Mouse (Mus musculus): ENCODE results near the gene Ndufs5. TPM values are rescaled to one million over a fixed set of nuclear protein-coding genes. Genes with fewer than 3 reads are reported as not detected.
A peak's percentile ranks its signal among the peaks of the same experiment; 100 is the strongest.

Gene Ndufs5
- 403 and 425 TPM in 2 replicates for polyA plus RNA-seq (2015; fragmentation: Nextera tagmentation; extraction: Ambion mirVana)

GRCm38 (mm10) chr4:123717574-123718433 lies at the start of gene Ndufs5:
Gene Ndufs5, minus strand, starts transcription at chr4:123718202.
- WGBS: under 1% methylated on average over 40 of the region's 40 CpGs
- Histone ChIP-seq H3K27ac (ENCODE audit: low read length) (peak within 1 kb of the TSS; percentile 66), H3K9ac (ENCODE audit: low read depth, low read length) (peak within 1 kb of the TSS; percentile 71), H3K27me3 (ENCODE audit: control insufficient read depth, insufficient read depth, low read depth, low read length) (no peaks in the 10 kb centered on the region), H3K4me1 (ENCODE audit: control insufficient read depth, insufficient read depth, low read length) (peaks cover 8% of the 10 kb centered on the region), H3K4me2 (ENCODE audit: low read length) (peak within 1 kb of the TSS; percentile 69), H3K4me3 (ENCODE audit: low read depth, low read length) (peak within 1 kb of the TSS; percentile 64), H3K36me3 (ENCODE audit: control insufficient read depth, insufficient read depth, low read length) (peaks cover 8% of the 10 kb centered on the region; the same call in 1 of the 2 replicates), H3K9me3 (replicated peaks; ENCODE audit: control insufficient read depth, low read length, poor library complexity, severe bottlenecking) (no peaks in the 10 kb centered on the region)
- peak; percentile 96 for ATAC-seq

- Histone ChIP-seq H3K4me3 (ENCODE audit: low read depth, low read length) (no peak overlapping the region), H3K4me2 (ENCODE audit: low read length) (no peak overlapping the region), H3K27me3 (ENCODE audit: control insufficient read depth, insufficient read depth, low read depth, low read length) (no peaks in the 10 kb centered on the region), H3K27ac (ENCODE audit: low read length) (no peak overlapping the region), H3K9ac (ENCODE audit: low read depth, low read length) (no peak overlapping the region), H3K4me1 (ENCODE audit: control insufficient read depth, insufficient read depth, low read length) (no peaks in the 10 kb centered on the region), H3K36me3 (ENCODE audit: control insufficient read depth, insufficient read depth, low read length) (no peaks in the 10 kb centered on the region), H3K9me3 (replicated peaks; ENCODE audit: control insufficient read depth, low read length, poor library complexity, severe bottlenecking) (no peaks in the 10 kb centered on the region)
- 83% methylated on average over 6 of the region's 6 CpGs for WGBS
- no peak for ATAC-seq
Measured at GRCm38 (mm10) chr4:123765071-123765470, 47.1 kb upstream of the Ndufs5 start.

- Histone ChIP-seq H3K9ac (ENCODE audit: low read depth, low read length) (no peak overlapping the region), H3K4me1 (ENCODE audit: control insufficient read depth, insufficient read depth, low read length) (no peaks in the 10 kb centered on the region), H3K27ac (ENCODE audit: low read length) (no peak overlapping the region), H3K9me3 (replicated peaks; ENCODE audit: control insufficient read depth, low read length, poor library complexity, severe bottlenecking) (no peaks in the 10 kb centered on the region), H3K27me3 (ENCODE audit: control insufficient read depth, insufficient read depth, low read depth, low read length) (no peaks in the 10 kb centered on the region), H3K36me3 (ENCODE audit: control insufficient read depth, insufficient read depth, low read length) (no peaks in the 10 kb centered on the region), H3K4me3 (ENCODE audit: low read depth, low read length) (no peak overlapping the region), H3K4me2 (ENCODE audit: low read length) (no peak overlapping the region)
- 62% methylated on average over 4 of the region's 4 CpGs for WGBS
- no peak for ATAC-seq
Measured at GRCm38 (mm10) chr4:123758306-123758705, 40.3 kb upstream of the Ndufs5 start.

GRCm38 (mm10) chr4:123750707-123751312 lies 32.8 kb upstream of the Ndufs5 start:
- H3K9ac ChIP-seq (ENCODE audit: low read depth, low read length): peak overlapping the region; percentile 65
- H3K4me1 ChIP-seq (ENCODE audit: control insufficient read depth, insufficient read depth, low read length): peaks cover 24% of the 10 kb centered on the region
- WGBS: under 1% methylated on average over 8 of the region's 8 CpGs
- H3K4me2 ChIP-seq (ENCODE audit: low read length): peak overlapping the region; percentile 67
- peaks cover 2% of the 10 kb centered on the region; the same call in 1 of the 2 replicates for H3K27me3 ChIP-seq (ENCODE audit: control insufficient read depth, insufficient read depth, low read depth, low read length)
- no peak for ATAC-seq
- H3K9me3 ChIP-seq (replicated peaks; ENCODE audit: control insufficient read depth, low read length, poor library complexity, severe bottlenecking): no peaks in the 10 kb centered on the region
- peak overlapping the region; percentile 99 for H3K4me3 ChIP-seq (ENCODE audit: low read depth, low read length)
- H3K27ac ChIP-seq (ENCODE audit: low read length): peak overlapping the region; percentile 90
- no peaks in the 10 kb centered on the region for H3K36me3 ChIP-seq (ENCODE audit: control insufficient read depth, insufficient read depth, low read length)

GRCm38 (mm10) chr4:123750152-123750651 lies 32.2 kb upstream of the Ndufs5 start, which contains the start of gene Akirin1:
Gene Akirin1, minus strand, starts transcription at chr4:123750345.
- peaks cover 24% of the 10 kb centered on the region for H3K4me1 ChIP-seq (ENCODE audit: control insufficient read depth, insufficient read depth, low read length)
- no peaks in the 10 kb centered on the region for H3K36me3 ChIP-seq (ENCODE audit: control insufficient read depth, insufficient read depth, low read length)
- H3K27me3 ChIP-seq (ENCODE audit: control insufficient read depth, insufficient read depth, low read depth, low read length): peaks cover 2% of the 10 kb centered on the region; the same call in 1 of the 2 replicates
- no peaks in the 10 kb centered on the region for H3K9me3 ChIP-seq (replicated peaks; ENCODE audit: control insufficient read depth, low read length, poor library complexity, severe bottlenecking)
- ATAC-seq: peak; percentile 98
- H3K4me3 ChIP-seq (ENCODE audit: low read depth, low read length): peak within 1 kb of the TSS; percentile 99
- H3K9ac ChIP-seq (ENCODE audit: low read depth, low read length): peak within 1 kb of the TSS; percentile 93
- H3K4me2 ChIP-seq (ENCODE audit: low read length): peak within 1 kb of the TSS; percentile 75
- peak within 1 kb of the TSS; percentile 90 for H3K27ac ChIP-seq (ENCODE audit: low read length)
- WGBS: 1% methylated on average over 35 of the region's 46 CpGs

GRCm38 (mm10) chr4:123749484-123750130 lies 31.6 kb upstream of the Ndufs5 start:
- under 1% methylated on average over 50 of the region's 55 CpGs for WGBS
- Histone ChIP-seq H3K27ac (ENCODE audit: low read length) (peak overlapping the region; percentile 90), H3K4me1 (ENCODE audit: control insufficient read depth, insufficient read depth, low read length) (peaks cover 24% of the 10 kb centered on the region), H3K4me2 (ENCODE audit: low read length) (peak overlapping the region; percentile 75), H3K27me3 (ENCODE audit: control insufficient read depth, insufficient read depth, low read depth, low read length) (peaks cover 2% of the 10 kb centered on the region; the same call in 1 of the 2 replicates), H3K36me3 (ENCODE audit: control insufficient read depth, insufficient read depth, low read length) (no peaks in the 10 kb centered on the region), H3K9ac (ENCODE audit: low read depth, low read length) (peak overlapping the region; percentile 93), H3K4me3 (ENCODE audit: low read depth, low read length) (peak overlapping the region; percentile 99), H3K9me3 (replicated peaks; ENCODE audit: control insufficient read depth, low read length, poor library complexity, severe bottlenecking) (no peaks in the 10 kb centered on the region)
- peak; percentile 85 for ATAC-seq

GRCm38 (mm10) chr4:123748726-123749415 lies 30.9 kb upstream of the Ndufs5 start:
- Histone ChIP-seq H3K9ac (ENCODE audit: low read depth, low read length) (peak overlapping the region; percentile 93), H3K4me2 (ENCODE audit: low read length) (peak overlapping the region; percentile 75), H3K27me3 (ENCODE audit: control insufficient read depth, insufficient read depth, low read depth, low read length) (peaks cover 2% of the 10 kb centered on the region; the same call in 1 of the 2 replicates), H3K27ac (ENCODE audit: low read length) (peak overlapping the region; percentile 90; the same call in 1 of the 2 replicates), H3K9me3 (replicated peaks; ENCODE audit: control insufficient read depth, low read length, poor library complexity, severe bottlenecking) (no peaks in the 10 kb centered on the region), H3K4me3 (ENCODE audit: low read depth, low read length) (peak overlapping the region; percentile 99), H3K4me1 (ENCODE audit: control insufficient read depth, insufficient read depth, low read length) (peaks cover 27% of the 10 kb centered on the region), H3K36me3 (ENCODE audit: control insufficient read depth, insufficient read depth, low read length) (no peaks in the 10 kb centered on the region)
- no peak for ATAC-seq
- WGBS: 8% methylated on average over 10 of the region's 10 CpGs

GRCm38 (mm10) chr4:123745221-123745775 lies 27.3 kb upstream of the Ndufs5 start:
- no peaks in the 10 kb centered on the region for H3K27me3 ChIP-seq (ENCODE audit: control insufficient read depth, insufficient read depth, low read depth, low read length)
- WGBS: 95% methylated on average over 4 of the region's 4 CpGs
- H3K9me3 ChIP-seq (replicated peaks; ENCODE audit: control insufficient read depth, low read length, poor library complexity, severe bottlenecking): no peaks in the 10 kb centered on the region

More at GRCm38 (mm10) chr4:123745221-123745775, 27.3 kb upstream of the Ndufs5 start:
- no peak overlapping the region for H3K4me2 ChIP-seq (ENCODE audit: low read length)
- no peaks in the 10 kb centered on the region for H3K36me3 ChIP-seq (ENCODE audit: control insufficient read depth, insufficient read depth, low read length)
- ATAC-seq: no peak
- H3K4me1 ChIP-seq (ENCODE audit: control insufficient read depth, insufficient read depth, low read length): peaks cover 27% of the 10 kb centered on the region
- no peak overlapping the region for H3K27ac ChIP-seq (ENCODE audit: low read length)
- H3K4me3 ChIP-seq (ENCODE audit: low read depth, low read length): no peak overlapping the region
- no peak overlapping the region for H3K9ac ChIP-seq (ENCODE audit: low read depth, low read length)
